Comparison of ENCODE assay signal across 9 mouse cellular contexts in genomic region chr3:85571276-85571675, GRCm38 (mm10). TPM values are rescaled to one million over a fixed set of nuclear protein-coding genes. Genes with fewer than 3 reads are reported as not detected.
DNase-seq lines count a peak whose midpoint lies in the region; ATAC-seq and TF ChIP-seq lines count a peak whose summit lies in the region.
"Had no signal": no experiment of that assay in that cellular context is flagged by ENCODE, and none has a peak within 500 bp of the region (broad histone marks: within the 10 kb centered on the region; RNA-seq: fewer than 3 reads in every experiment).

No protein-coding gene starts in this region.

- H3K4me3 ChIP-seq in hindbrain, embryonic 14.5 days (replicated peaks; ENCODE audit: low read length), result no peak overlapping the region
- H3K4me3 ChIP-seq in hindbrain, embryonic 12.5 days, result no peak overlapping the region
- no peak overlapping the region for H3K4me3 ChIP-seq in CH12.LX (replicated peaks in 1 of 3; ENCODE audit: low read depth in 2 of 3, low read length in 2 of 3, poor library complexity in 1 of 3)
- H3K4me3 ChIP-seq: liver, embryonic 13.5 days had no signal

- WGBS in hindbrain, embryonic 14.5 days, result 63% methylated on average over 2 of the region's 2 CpGs
- WGBS in hindbrain, embryonic 12.5 days, result 62% methylated on average over 2 of the region's 2 CpGs

- H3K4me1 ChIP-seq in hindbrain, embryonic 14.5 days (replicated peaks; ENCODE audit: control insufficient read depth, insufficient read depth, low read length), result no peaks in the 10 kb centered on the region
- H3K4me1 ChIP-seq in hindbrain, embryonic 12.5 days, result peaks cover 3% of the 10 kb centered on the region
- peaks cover 0 to 29% of the 10 kb centered on the region in 2 experiments; a peak in 2 of 4 replicates for H3K4me1 ChIP-seq in CH12.LX (ENCODE audit: control insufficient read depth in 1 of 2, insufficient read depth in 2 of 2)

- no peaks in the 10 kb centered on the region for H3K27me3 ChIP-seq in hindbrain, embryonic 14.5 days (ENCODE audit: control insufficient read depth, insufficient read depth, low read length)
- no peaks in the 10 kb centered on the region for H3K27me3 ChIP-seq in hindbrain, embryonic 12.5 days
- no peaks in the 10 kb centered on the region for H3K27me3 ChIP-seq in CH12.LX (replicated peaks)
- H3K27me3 ChIP-seq: liver, embryonic 13.5 days had no signal

- H3K9ac ChIP-seq in hindbrain, embryonic 14.5 days, result no peak overlapping the region
- H3K9ac ChIP-seq in hindbrain, embryonic 12.5 days, result no peak overlapping the region
- H3K9ac ChIP-seq in CH12.LX (ENCODE audit: insufficient read depth, low read depth), result peak overlapping the region; percentile 83
- H3K9ac ChIP-seq: liver, embryonic 13.5 days had no signal

- no peak overlapping the region for H3K27ac ChIP-seq in hindbrain, embryonic 14.5 days
- no peak overlapping the region for H3K27ac ChIP-seq in hindbrain, embryonic 12.5 days
- H3K27ac ChIP-seq in CH12.LX (ENCODE audit: insufficient read depth, low read depth), result peak overlapping the region; percentile 83
- H3K27ac ChIP-seq: liver, embryonic 13.5 days had no signal

- H3K79me2 ChIP-seq in CH12.LX (replicated peaks; ENCODE audit: control insufficient read depth, extremely low read depth, insufficient read depth, poor library complexity, severe bottlenecking), result no peaks in the 10 kb centered on the region

- no peaks in the 10 kb centered on the region for H3K9me3 ChIP-seq in hindbrain, embryonic 14.5 days (ENCODE audit: control insufficient read depth, low read length)
- H3K9me3 ChIP-seq in hindbrain, embryonic 12.5 days (replicated peaks), result no peaks in the 10 kb centered on the region
- no peaks in the 10 kb centered on the region for H3K9me3 ChIP-seq in CH12.LX (replicated peaks; ENCODE audit: low read length)
- H3K9me3 ChIP-seq: liver, embryonic 13.5 days had no signal

- peak; percentile 78 for DNase-seq in hindbrain, embryonic 14.5 days (ENCODE audit: low spot score)
- peak; percentile 92 for DNase-seq in CH12.LX (ENCODE audit: extremely low read depth)
- DNase-seq in brain, adult 2 months (ENCODE audit: low read depth, low spot score), result peak; percentile 95
- peak; percentile 72 to 92 for DNase-seq in frontal cortex, adult 2 months (ENCODE audit: extremely low spot score in 1 of 2, low spot score in 1 of 2)
- peak; percentile 86 for DNase-seq in layer of hippocampus, adult 11-12 months (ENCODE audit: low spot score)
- DNase-seq in lung, postnatal 25 days (ENCODE audit: low spot score), result peak; percentile 80
- peak; percentile 25 for DNase-seq in yolk sac, embryonic 10.5 days (ENCODE audit: low spot score)
- DNase-seq: liver, embryonic 13.5 days had no signal

- in situ Hi-C loops in CH12.LX (cut with MboI; ENCODE audit: low pct_ligation_motif_present, low pct_unique_long_range_greater_than_20kb, low sequenced_read_pairs), result loop anchor here (25.0 kb wide), 1 partner anchor 634 kb away; no protein-coding TSS in a partner anchor

- peak; percentile 73 to 86 for TF ChIP-seq CTCF in CH12.LX (conservative IDR thresholded peaks at IDR 0.05 in 1 of 2, IDR thresholded peaks at IDR 0.05 in 1 of 2; ENCODE audit: low read depth in 2 of 2, low read length in 2 of 2)

- TF ChIP-seq EP300 in CH12.LX (IDR thresholded peaks at IDR 0.05; ENCODE audit: low read length), result no peak

- no peak overlapping the region for H3K4me2 ChIP-seq in hindbrain, embryonic 14.5 days (replicated peaks)
- H3K4me2 ChIP-seq in hindbrain, embryonic 12.5 days (replicated peaks), result no peak overlapping the region
- peak overlapping the region; percentile 99 for H3K4me2 ChIP-seq in CH12.LX (ENCODE audit: insufficient read depth, low read depth, poor library complexity, severe bottlenecking)
- H3K4me2 ChIP-seq: liver, embryonic 13.5 days had no signal

- TF ChIP-seq RAD21 in CH12.LX (IDR thresholded peaks at IDR 0.05; ENCODE audit: low read depth, low read length), result peak; percentile 80

- ATAC-seq in hindbrain, embryonic 14.5 days (ENCODE audit: low FRiP score), result no peak
- no peak for ATAC-seq in hindbrain, embryonic 12.5 days (ENCODE audit: low FRiP score)

- no peaks in the 10 kb centered on the region for H3K36me3 ChIP-seq in hindbrain, embryonic 14.5 days (replicated peaks; ENCODE audit: control insufficient read depth, insufficient read depth)
- H3K36me3 ChIP-seq in hindbrain, embryonic 12.5 days, result no peaks in the 10 kb centered on the region
- peaks cover 1 to 3% of the 10 kb centered on the region in 2 experiments for H3K36me3 ChIP-seq in CH12.LX (replicated peaks in 1 of 2; ENCODE audit: control insufficient read depth in 1 of 2, insufficient read depth in 1 of 2, low read length in 1 of 2)
- H3K36me3 ChIP-seq: liver, embryonic 13.5 days had no signal

- dilution Hi-C loops in CH12.LX (cut with MboI; ENCODE audit: extremely low pct_ligation_motif_present, extremely low pct_unique_long_range_greater_than_20kb, low sequenced_read_pairs), result no loop called here

- peak; percentile 42; the same call in 1 of the 2 replicates for TF ChIP-seq POLR2A in CH12.LX (IDR thresholded peaks at IDR 0.05; ENCODE audit: low read depth, low read length)

TF ChIP-seq in CH12.LX, 34 proteins besides CTCF, POLR2A, EP300 and RAD21:
- TF ChIP-seq USF2 (conservative IDR thresholded peaks at IDR 0.05; ENCODE audit: low read depth, low read length) (no peak), SMC3 (IDR thresholded peaks at IDR 0.05; ENCODE audit: low read depth, low read length) (peak; percentile 72), JUND (conservative IDR thresholded peaks at IDR 0.05; ENCODE audit: low read depth, low read length) (no peak; the same call in 1 of the 2 replicates), MYC (IDR thresholded peaks at IDR 0.05; ENCODE audit: low read depth, low read length) (peak; percentile 84), MAX (IDR thresholded peaks at IDR 0.05; ENCODE audit: low read length) (peak; percentile 67), ZC3H11A (IDR thresholded peaks at IDR 0.05; ENCODE audit: low read depth, low read length) (no peak), JUN (IDR thresholded peaks at IDR 0.05; ENCODE audit: insufficient read depth, low read depth, low read length) (no peak), IRF4 (IDR thresholded peaks at IDR 0.05; ENCODE audit: low read depth, low read length) (peak; percentile 11; the same call in 1 of the 2 replicates), SIN3A (IDR thresholded peaks at IDR 0.05; ENCODE audit: low read length) (peak; percentile 22; the same call in 1 of the 2 replicates), MAFK (IDR thresholded peaks at IDR 0.05; ENCODE audit: insufficient replicate concordance, low read length) (no peak), MXI1 (IDR thresholded peaks at IDR 0.05; ENCODE audit: low read depth, low read length) (peak; percentile 60; the same call in 1 of the 2 replicates), CHD2 (IDR thresholded peaks at IDR 0.05; ENCODE audit: low read length) (no peak), KAT2A (IDR thresholded peaks at IDR 0.05; ENCODE audit: insufficient replicate concordance, low read length) (no peak), TBP (conservative IDR thresholded peaks at IDR 0.05; ENCODE audit: low read depth, low read length) (0 out of 2 replicates have a peak, but pooled peaks have one; percentile 52), HCFC1 (IDR thresholded peaks at IDR 0.05; ENCODE audit: low read depth, low read length) (peak; percentile 27), BHLHE40 (IDR thresholded peaks at IDR 0.05; ENCODE audit: low read depth, low read length) (no peak)

RNA-seq across cellular contexts. Expression of gene Gatb, which starts 2.6 kb away (rescaled TPM):
- 20.2 and 21.6 TPM in 2 replicates for polyA plus RNA-seq in hindbrain, embryonic 14.5 days (2014; fragmentation: Nextera tagmentation; extraction: Ambion mirVana)
- 20.0 and 24.1 TPM in 2 replicates for polyA plus RNA-seq in hindbrain, embryonic 12.5 days (2016; fragmentation: Nextera tagmentation; extraction: Ambion mirVana)
- total RNA-seq in CH12.LX (2012; rRNA removed), result 25.9 and 31.9 TPM in 2 replicates
- total RNA-seq in CH12.LX (2014; rRNA removed), result 39.8 and 41.9 TPM in 2 replicates
- 27.4 and 30.9 TPM in 2 replicates for polyA plus RNA-seq in CH12.LX (2012; ENCODE audit: insufficient read length, low read depth)
- polyA plus RNA-seq in frontal cortex, adult 2 months (2012; rRNA removed), result 14.6 and 16.6 TPM in 2 replicates

Comparison
In these comparisons a context has a peak if more than half of its experiments do, and no peak if none do; other contexts are left out.
1. DNase-seq: peak in every context shown above with its lines; median percentile 95 in brain, adult 2 months; 92 in CH12.LX; 86 in layer of hippocampus, adult 11-12 months; 82 in frontal cortex, adult 2 months; 80 in lung, postnatal 25 days; 78 in hindbrain, embryonic 14.5 days; 25 in yolk sac, embryonic 10.5 days.